ENCODE assay signal across 8 mouse cellular contexts in genomic region chr5:90661436-90661835, GRCm38 (mm10). TPM values are rescaled to one million over a fixed set of nuclear protein-coding genes. Genes with fewer than 3 reads are reported as not detected.
DNase-seq lines count a peak whose midpoint lies in the region; ATAC-seq lines count a peak whose summit lies in the region.

No protein-coding gene starts in this region.

- H3K4me1 ChIP-seq in hindbrain, embryonic 16.5 days (ENCODE audit: control insufficient read depth, insufficient read depth, low read depth, low read length), result no peaks in the 10 kb centered on the region
- no peaks in the 10 kb centered on the region for H3K4me1 ChIP-seq in midbrain, embryonic 16.5 days (ENCODE audit: control insufficient read depth, insufficient read depth, low read length)

- peak; percentile 28 for DNase-seq in testis, postnatal 14 days (ENCODE audit: low spot score)
- no peak for DNase-seq in testis, postnatal 10 days (ENCODE audit: low spot score)
- peak; percentile 43 for DNase-seq in adrenal gland, adult 2 months
- DNase-seq in left cerebral cortex, postnatal 25 days (ENCODE audit: low spot score in 2 of 2), result peak; percentile 50 to 57
- no peak for DNase-seq in ovary, postnatal 36 days (ENCODE audit: low spot score)

- no peak overlapping the region for H3K27ac ChIP-seq in hindbrain, embryonic 16.5 days (ENCODE audit: low read depth, low read length)
- no peak overlapping the region for H3K27ac ChIP-seq in midbrain, embryonic 16.5 days (ENCODE audit: low read length)

- no peak overlapping the region for H3K4me2 ChIP-seq in hindbrain, embryonic 16.5 days (ENCODE audit: low read length)
- no peak overlapping the region for H3K4me2 ChIP-seq in midbrain, embryonic 16.5 days (ENCODE audit: low read length)

- H3K9me3 ChIP-seq in hindbrain, embryonic 16.5 days (ENCODE audit: control insufficient read depth, low read length), result no peaks in the 10 kb centered on the region
- no peaks in the 10 kb centered on the region for H3K9me3 ChIP-seq in midbrain, embryonic 16.5 days (replicated peaks; ENCODE audit: control insufficient read depth, low read length, poor library complexity, severe bottlenecking)

- 22% methylated on average over 9 of the region's 9 CpGs for WGBS in hindbrain, embryonic 16.5 days
- 18% methylated on average over 9 of the region's 9 CpGs for WGBS in midbrain, embryonic 16.5 days

- H3K36me3 ChIP-seq in hindbrain, embryonic 16.5 days (ENCODE audit: control insufficient read depth, insufficient read depth, low read length), result no peaks in the 10 kb centered on the region
- no peaks in the 10 kb centered on the region for H3K36me3 ChIP-seq in midbrain, embryonic 16.5 days (ENCODE audit: control insufficient read depth, insufficient read depth, low read length)

- H3K9ac ChIP-seq in hindbrain, embryonic 16.5 days (ENCODE audit: low read depth, low read length), result no peak overlapping the region
- H3K9ac ChIP-seq in midbrain, embryonic 16.5 days (ENCODE audit: low read depth, low read length), result no peak overlapping the region

- intact Hi-C loops in left cerebral cortex, postnatal 25 days (cut with DNase I), result loop anchor here (2.0 to 10.0 kb wide), 3 partner anchors 125 to 643 kb away; partner anchors contain the start of gene Cxcl3

- ATAC-seq in erythroblast, adult 5-6 weeks (replicated peaks; ENCODE audit: low FRiP score, poor library complexity, severe bottlenecking), result peak; percentile 30; the same call in 1 of the 2 replicates
- peak; percentile 71 for ATAC-seq in hindbrain, embryonic 16.5 days
- peak; percentile 77 for ATAC-seq in midbrain, embryonic 16.5 days

- H3K4me3 ChIP-seq in hindbrain, embryonic 16.5 days (ENCODE audit: low read length), result no peak overlapping the region
- no peak overlapping the region for H3K4me3 ChIP-seq in midbrain, embryonic 16.5 days (ENCODE audit: low read depth, low read length)

- H3K27me3 ChIP-seq in hindbrain, embryonic 16.5 days (replicated peaks; ENCODE audit: control insufficient read depth, insufficient read depth, low read length), result no peaks in the 10 kb centered on the region
- H3K27me3 ChIP-seq in midbrain, embryonic 16.5 days (ENCODE audit: control insufficient read depth, insufficient read depth, low read depth, low read length), result no peaks in the 10 kb centered on the region

RNA-seq across cellular contexts. Expression of gene Rassf6, which starts 21.0 kb away (rescaled TPM):
- 1 to 10 TPM; 2.8 to 3.4 TPM for total RNA-seq in adrenal gland, adult 2 months (2021)
- polyA plus RNA-seq in adrenal gland, adult 2 months (2012; rRNA removed), result 0.33 TPM in 1 of 2 replicates, not detected in the other
- total RNA-seq in erythroblast, adult 5-6 weeks (2015; ENCODE audit: low replicate concordance), result not detected in 2 replicates
- not detected in 2 replicates for total RNA-seq in erythroblast, adult 5-6 weeks (2017; ENCODE audit: low replicate concordance)
- 3.3 and 4.1 TPM in 2 replicates for polyA plus RNA-seq in hindbrain, embryonic 16.5 days (2015; fragmentation: Nextera tagmentation; extraction: Ambion mirVana)
- total RNA-seq in left cerebral cortex, postnatal 25 days (2021), result 1 to 10 TPM in 1 of 2 experiments, under 1 TPM in 1; 0.82 to 1.3 TPM
- polyA plus RNA-seq in midbrain, embryonic 16.5 days (2015; fragmentation: Nextera tagmentation; extraction: Ambion mirVana), result 2.2 and 2.5 TPM in 2 replicates

Comparison
In these comparisons a context has a peak if more than half of its experiments do, and no peak if none do; other contexts are left out.
1. DNase-seq: peak in testis, postnatal 14 days (single experiment), adrenal gland, adult 2 months (single experiment) and left cerebral cortex, postnatal 25 days (2 of 2); none in testis, postnatal 10 days (single experiment) and ovary, postnatal 36 days (single experiment).
2. Peak in every context shown above with its lines, with median percentiles within 50 percentile points of each other: ATAC-seq.